Mouse (Mus musculus) MEL (cell line): Measurements from ENCODE around the gene Kcnh1. TPM values are rescaled to one million over a fixed set of nuclear protein-coding genes. Genes with fewer than 3 reads are reported as not detected.

Source experiments
- DNase-seq: peaks from one replicate; pipeline ENCODE4 v3.0.0; 2011; ENCODE audit warnings: low read depth, low spot score
- H3K27ac ChIP-seq: 2 replicates; pipeline ENCODE4 v1.5.1; 2012; ENCODE audit warnings: low read depth, mild to moderate bottlenecking, control low read depth, low read length, moderate library complexity; ENCODE audit not compliant: control insufficient read depth
- H3K27me3 ChIP-seq, 2 experiments: fragments of 150-350 bp in 1 of 2; sonication (generic) in 1 of 2; 2 replicates each; pipeline ENCODE4 v1.6.1; 2012; ENCODE audit warnings: low read length in 2 of 2, mild to moderate bottlenecking in 2 of 2, improper control_type of control experiment in 1 of 2, moderate library complexity in 1 of 2; ENCODE audit not compliant: insufficient read depth in 2 of 2, control insufficient read depth in 1 of 2
- H3K36me3 ChIP-seq, 2 experiments: 2 replicates each; pipeline ENCODE4 v1.6.1; 2012 to 2014; ENCODE audit warnings: low read length in 2 of 2, improper control_type of control experiment in 1 of 2, inconsistent platforms in 1 of 2, mild to moderate bottlenecking in 1 of 2; ENCODE audit not compliant: insufficient read depth in 2 of 2, control insufficient read depth in 1 of 2
- H3K4me1 ChIP-seq, 2 experiments: fragments of 150-350 bp in 1 of 2; sonication (generic) in 1 of 2; 2 replicates each; pipeline ENCODE4 v1.6.1; 2012; ENCODE audit warnings: low read length in 2 of 2, improper control_type of control experiment in 1 of 2, mild to moderate bottlenecking in 1 of 2; ENCODE audit not compliant: insufficient read depth in 2 of 2, control insufficient read depth in 1 of 2
- H3K4me3 ChIP-seq, 2 experiments: fragments of 150-350 bp in 1 of 2; sonication (generic) in 1 of 2; 2 replicates each; pipeline ENCODE4 v1.5.1; 2012; ENCODE audit warnings: low read depth in 2 of 2, low read length in 2 of 2, mild to moderate bottlenecking in 2 of 2, moderate library complexity in 2 of 2, control low read depth in 1 of 2, improper control_type of control experiment in 1 of 2; ENCODE audit not compliant: control insufficient read depth in 1 of 2, insufficient read depth in 1 of 2
- H3K79me2 ChIP-seq: 2 replicates; pipeline ENCODE4 v1.6.1; 2012; ENCODE audit warnings: mild to moderate bottlenecking, low read length, moderate library complexity; ENCODE audit not compliant: control insufficient read depth, poor library complexity, insufficient read depth
- H3K9ac ChIP-seq: 2 replicates; pipeline ENCODE4 v1.6.1; 2012; ENCODE audit warnings: low read depth, mild to moderate bottlenecking, control low read depth, low read length, moderate library complexity; ENCODE audit not compliant: control insufficient read depth, poor library complexity, severe bottlenecking
- H3K9me3 ChIP-seq: fragments of 150-350 bp; sonication (generic); replicated peaks from 2 replicates; pipeline ENCODE4 v1.6.1; 2012; ENCODE audit warnings: mild to moderate bottlenecking, low read length, improper control_type of control experiment, moderate library complexity; ENCODE audit not compliant: insufficient read depth
- CHD1 ChIP-seq: IDR thresholded peaks from 2 replicates; pipeline ENCODE4 v1.6.1; 2012; ENCODE audit warnings: low read depth, mild to moderate bottlenecking, inconsistent platforms, low read length, improper control_type of control experiment
- ELF1 ChIP-seq: IDR thresholded peaks from 2 replicates; pipeline ENCODE4 v1.6.1; 2014; ENCODE audit warnings: low read depth, mild to moderate bottlenecking, inconsistent platforms, low read length, improper control_type of control experiment, moderate library complexity
- ETS1 ChIP-seq: IDR thresholded peaks from 2 replicates; pipeline ENCODE4 v1.6.1; 2012; ENCODE audit warnings: low read depth, mild to moderate bottlenecking, inconsistent platforms, low read length, improper control_type of control experiment, moderate library complexity
- HCFC1 ChIP-seq: IDR thresholded peaks from 2 replicates; pipeline ENCODE4 v1.6.1; 2012; ENCODE audit warnings: low read depth, mild to moderate bottlenecking, inconsistent platforms, low read length, improper control_type of control experiment, moderate library complexity
- KAT2A ChIP-seq: conservative IDR thresholded peaks from 2 replicates; pipeline ENCODE4 v1.6.1; 2012; ENCODE audit warnings: low read depth, low read length, improper control_type of control experiment, inconsistent platforms
- MAFK ChIP-seq: IDR thresholded peaks from 2 replicates; pipeline ENCODE4 v1.6.1; 2011; ENCODE audit warnings: low read depth, mild to moderate bottlenecking, low read length, improper control_type of control experiment, borderline replicate concordance
- MYC ChIP-seq: IDR thresholded peaks from 2 replicates; pipeline ENCODE4 v1.6.1; 2011; ENCODE audit warnings: low read depth, mild to moderate bottlenecking, low read length, improper control_type of control experiment, moderate library complexity
- RCOR1 ChIP-seq: IDR thresholded peaks from 2 replicates; pipeline ENCODE4 v1.6.1; 2012; ENCODE audit warnings: low read depth, mild to moderate bottlenecking, inconsistent platforms, low read length, improper control_type of control experiment
- TAL1 ChIP-seq: IDR thresholded peaks from 2 replicates; pipeline ENCODE4 v1.6.1; 2012; ENCODE audit warnings: mild to moderate bottlenecking, inconsistent platforms, low read length, moderate library complexity, mixed read lengths
- USF1 ChIP-seq: IDR thresholded peaks from 2 replicates; pipeline ENCODE4 v1.6.1; 2014; ENCODE audit warnings: low read depth, mild to moderate bottlenecking, inconsistent platforms, low read length, improper control_type of control experiment, moderate library complexity
- USF2 ChIP-seq, 2 experiments: IDR thresholded peaks; 2 replicates each; pipeline ENCODE4 v1.6.1; 2011 to 2012; ENCODE audit warnings: improper control_type of control experiment in 2 of 2, low read length in 2 of 2, borderline replicate concordance in 1 of 2, inconsistent platforms in 1 of 2, low read depth in 1 of 2, mild to moderate bottlenecking in 1 of 2; ENCODE audit not compliant: insufficient read depth in 1 of 2
- ZC3H11A ChIP-seq: IDR thresholded peaks from 2 replicates; pipeline ENCODE4 v1.6.1; 2012; ENCODE audit warnings: low read depth, mild to moderate bottlenecking, inconsistent platforms, low read length, improper control_type of control experiment
- ZKSCAN1 ChIP-seq: IDR thresholded peaks from 2 replicates; pipeline ENCODE4 v1.6.1; 2012; ENCODE audit warnings: low read depth, mild to moderate bottlenecking, inconsistent platforms, low read length, improper control_type of control experiment, moderate library complexity
- polyA plus RNA-seq, 2 experiments: library from polyadenylated mRNA; stranded (reverse) in 1 of 2; unstranded in 1 of 2; fragments of >175 nt in 1 of 2; fragments of >200 nt in 1 of 2; gene quantifications; 2 replicates each; pipeline versions ENCODE4 v1.2.1 to v1.2.4; 2012; ENCODE audit warnings: low replicate concordance in 2 of 2, low read depth in 1 of 2; ENCODE audit not compliant: insufficient read length in 2 of 2, insufficient read depth in 1 of 2, missing spikeins in 1 of 2
- total RNA-seq: library from RNA; depleted of rRNA; stranded (reverse); fragments of 300-350 nt; gene quantifications from 2 replicates; pipeline ENCODE4 v1.2.3, GENCODE M21; 2012

Kcnh1 gene
- total and polyA plus RNA-seq, 3 experiments: not detected

GRCm38 (mm10) chr1:192449572-192450351 lies 259.2 kb downstream of the Kcnh1 start:
- TF ChIP-seq MAFK (no peak), ZKSCAN1 (no peak), TAL1 (no peak), USF1 (no peak), USF2 (IDR thresholded peaks at IDR 0.05; ENCODE audit: borderline replicate concordance in 1 of 2, insufficient read depth in 1 of 2, low read depth in 1 of 2, low read length in 2 of 2) (no peak), ZC3H11A (no peak), ETS1 (no peak), ELF1 (no peak), MYC (no peak), HCFC1 (no peak)
- no peak overlapping the region for H3K4me3 ChIP-seq
- no peaks in the 10 kb centered on the region for H3K27me3 ChIP-seq
- H3K79me2 ChIP-seq: no peaks in the 10 kb centered on the region
- no peak overlapping the region for H3K27ac ChIP-seq
- H3K4me1 ChIP-seq: no peaks in the 10 kb centered on the region
- H3K9ac ChIP-seq: no peak overlapping the region
- no peaks in the 10 kb centered on the region for H3K9me3 ChIP-seq
- no peak for DNase-seq
- no peaks in the 10 kb centered on the region for H3K36me3 ChIP-seq

GRCm38 (mm10) chr1:192450425-192450824 lies 259.9 kb downstream of the Kcnh1 start:
- Histone ChIP-seq H3K27ac (no peak overlapping the region), H3K4me3 (no peak overlapping the region), H3K9ac (no peak overlapping the region), H3K79me2 (no peaks in the 10 kb centered on the region), H3K4me1 (no peaks in the 10 kb centered on the region), H3K9me3 (no peaks in the 10 kb centered on the region), H3K27me3 (no peaks in the 10 kb centered on the region), H3K36me3 (no peaks in the 10 kb centered on the region)
- peak; percentile 10 for DNase-seq
- TF ChIP-seq USF2 (IDR thresholded peaks at IDR 0.05; ENCODE audit: borderline replicate concordance in 1 of 2, insufficient read depth in 1 of 2, low read depth in 1 of 2, low read length in 2 of 2) (no peak), KAT2A (no peak), CHD1 (no peak), ZKSCAN1 (no peak), RCOR1 (no peak)
